Mouse (Mus musculus) A20 (cell line): ENCODE measurements around the gene E330009J07Rik.
A peak's percentile ranks its signal among the peaks of the same experiment; 100 is the strongest.

Experiments
- DNase-seq: peaks from one replicate; pipeline ENCODE4 v3.0.0-alpha.2; 2011; ENCODE audit warnings: low read depth, low spot score

The E330009J07Rik gene

GRCm38 (mm10) chr6:40436047-40436483, at the start of gene E330009J07Rik:
Gene E330009J07Rik, minus strand, starts transcription at chr6:40436135.
- peak; percentile 84 for DNase-seq

DNA sequence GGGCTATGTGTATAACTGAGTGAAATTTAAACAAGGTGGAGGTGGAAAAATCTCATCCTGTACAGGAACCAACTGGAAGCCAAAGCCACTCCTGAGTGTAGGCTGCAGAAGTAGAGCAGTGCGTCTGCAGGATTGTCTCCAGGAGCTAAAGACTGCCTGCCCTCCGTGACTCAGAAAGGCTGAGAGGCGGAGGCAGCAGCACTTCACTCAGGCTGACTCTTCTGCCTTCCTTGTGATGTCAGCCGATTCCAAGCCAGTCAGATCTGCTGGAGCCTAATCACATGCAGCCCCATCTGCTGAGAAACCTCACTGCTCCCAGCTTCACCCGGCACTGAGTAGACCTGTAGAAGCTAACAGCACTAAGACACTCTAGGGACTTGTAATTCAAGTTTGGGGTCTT, 46.4 kb upstream of the E330009J07Rik start:
- no peak for DNase-seq

DNA sequence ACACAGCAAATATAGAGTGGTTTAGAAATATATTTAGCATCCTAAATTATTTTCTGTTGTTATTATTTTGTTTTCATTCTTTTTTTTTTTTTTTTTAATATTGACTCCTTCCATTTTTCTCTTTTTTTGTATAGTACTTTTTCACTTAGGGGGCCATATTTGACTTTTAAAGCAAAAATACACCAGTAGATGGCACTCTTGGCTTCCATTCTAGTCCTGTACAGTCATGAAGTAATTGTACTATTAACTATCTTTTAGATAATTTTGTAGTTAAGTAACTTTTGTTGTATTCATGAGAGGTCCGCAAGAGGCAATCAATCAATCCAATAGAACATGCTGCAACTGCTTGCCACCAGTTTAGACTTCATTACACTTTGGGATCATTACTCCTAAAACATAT, 43.8 kb upstream of the E330009J07Rik start:
- DNase-seq, result peak; percentile 44

DNA sequence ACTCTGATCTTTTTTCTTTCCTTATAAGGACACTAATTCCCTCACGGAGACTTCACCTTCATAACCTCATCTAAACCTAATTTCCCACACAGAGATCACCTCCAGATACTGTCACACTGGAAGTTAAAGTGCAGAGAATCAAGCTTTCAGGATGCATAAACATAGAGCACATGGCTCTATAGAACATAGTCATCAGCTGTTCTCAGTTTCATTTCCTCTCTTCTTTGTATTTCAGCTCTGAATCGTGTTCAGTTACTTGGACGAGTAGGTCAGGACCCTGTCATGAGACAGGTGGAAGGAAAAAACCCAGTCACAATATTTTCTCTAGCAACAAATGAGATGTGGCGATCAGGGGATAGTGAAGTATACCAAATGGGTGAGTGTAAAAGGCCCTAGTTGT, 40.2 kb upstream of the E330009J07Rik start:
- peak; percentile 67 for DNase-seq

GRCm38 (mm10) chr6:40471720-40472010, 35.7 kb upstream of the E330009J07Rik start:
- DNase-seq, result no peak

DNA sequence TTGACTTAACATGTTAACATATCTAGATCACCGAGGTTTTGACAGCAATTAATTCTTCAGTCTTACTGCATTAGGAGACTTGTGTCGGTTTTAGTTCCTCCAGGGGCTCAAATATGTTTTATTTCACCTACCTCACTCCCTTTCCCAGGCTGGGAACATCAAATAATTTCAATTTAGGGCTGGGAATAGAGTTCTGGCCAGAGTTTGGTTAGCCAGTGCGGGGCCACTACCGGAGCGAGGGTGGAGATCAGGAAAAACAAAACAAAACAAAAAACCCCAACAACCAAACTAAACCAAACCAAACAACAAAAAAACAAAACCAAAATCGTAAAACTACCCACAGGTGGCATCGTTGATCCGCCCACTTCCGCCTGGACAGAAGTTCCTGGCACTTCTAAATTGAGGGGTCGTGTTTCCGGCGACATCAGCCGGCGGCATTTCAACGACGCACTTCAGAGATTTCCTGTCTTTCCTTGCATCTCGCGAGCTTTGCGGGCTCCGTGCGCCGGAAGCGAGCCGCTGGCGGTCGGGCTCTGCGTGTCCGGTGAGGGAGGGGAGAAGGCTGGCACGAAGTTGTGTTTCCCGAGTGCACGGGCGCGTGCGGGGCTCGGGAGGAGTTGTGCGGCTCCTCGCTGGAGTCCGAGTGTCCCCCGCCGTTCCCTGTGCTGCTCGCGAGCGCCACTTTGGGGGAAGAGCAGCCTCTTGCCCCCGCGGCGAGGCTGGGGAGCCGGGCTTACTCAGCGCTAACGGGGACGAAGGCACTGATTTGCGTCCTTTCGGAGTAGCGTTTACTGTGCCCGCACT, 35.2 kb upstream of the E330009J07Rik start, which contains the start of gene Ssbp1:
TSS of gene Ssbp1 (plus strand) at position 437 of the 804 bp plus-strand sequence.
- DNase-seq, result peak; percentile 97

- DNase-seq, result peak; percentile 23
Observed at GRCm38 (mm10) chr6:40465710-40466109, 29.8 kb upstream of the E330009J07Rik start.

GRCm38 (mm10) chr6:40454436-40455041, 18.6 kb upstream of the E330009J07Rik start:
- DNase-seq, result peak; percentile 65

- DNase-seq, result no peak
Observed at GRCm38 (mm10) chr6:40448626-40449025, 12.7 kb upstream of the E330009J07Rik start.

- no peak for DNase-seq
Observed at GRCm38 (mm10) chr6:40443281-40443928, 7.5 kb upstream of the E330009J07Rik start.

DNA sequence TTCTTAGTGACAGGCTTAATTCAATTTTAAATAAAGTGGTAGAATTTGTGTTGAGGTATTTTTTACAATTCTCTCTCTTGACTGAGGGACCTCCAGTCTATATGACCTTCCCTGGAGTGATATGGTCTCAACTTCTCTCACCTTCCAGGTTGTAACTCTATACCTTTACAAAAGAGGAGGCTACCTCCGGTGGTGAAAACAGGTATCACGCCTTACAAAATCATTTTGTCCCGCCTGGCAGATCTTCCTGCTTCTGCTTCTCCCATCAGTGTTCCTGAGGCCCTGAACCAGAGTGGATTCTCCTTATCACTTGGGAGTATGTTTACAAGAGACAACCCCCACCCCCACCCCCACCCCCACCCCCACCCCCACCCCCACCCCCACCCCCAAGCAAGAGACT, 5.8 kb upstream of the E330009J07Rik start:
- no peak for DNase-seq

GRCm38 (mm10) chr6:40441276-40441675, 5.3 kb upstream of the E330009J07Rik start:
- DNase-seq, result no peak

GRCm38 (mm10) chr6:40439731-40440130, 3.8 kb upstream of the E330009J07Rik start:
- DNase-seq, result no peak

DNA sequence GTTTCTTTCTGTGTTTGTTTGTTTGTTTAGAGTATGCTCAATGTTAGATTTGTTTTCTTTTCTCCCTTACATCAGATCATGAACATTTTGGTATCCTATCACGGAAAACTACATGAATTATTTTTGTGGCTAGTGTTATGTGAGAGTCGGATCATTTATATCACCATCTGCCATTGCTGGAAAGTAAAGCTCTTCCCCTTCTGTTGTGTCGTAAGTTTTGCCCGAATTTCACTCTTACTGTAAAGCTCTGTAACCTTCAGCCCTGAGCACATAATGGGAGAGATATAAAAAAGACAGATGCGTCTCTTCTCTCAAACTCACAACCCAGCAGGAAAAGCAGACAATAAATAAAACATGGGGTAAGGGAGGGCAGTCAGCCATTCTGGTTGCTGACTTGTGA, 3.0 kb upstream of the E330009J07Rik start, which contains the start of gene Wee2:
TSS of gene Wee2 (plus strand) at position 153 of the 400 bp plus-strand sequence.
- DNase-seq, result no peak

DNA sequence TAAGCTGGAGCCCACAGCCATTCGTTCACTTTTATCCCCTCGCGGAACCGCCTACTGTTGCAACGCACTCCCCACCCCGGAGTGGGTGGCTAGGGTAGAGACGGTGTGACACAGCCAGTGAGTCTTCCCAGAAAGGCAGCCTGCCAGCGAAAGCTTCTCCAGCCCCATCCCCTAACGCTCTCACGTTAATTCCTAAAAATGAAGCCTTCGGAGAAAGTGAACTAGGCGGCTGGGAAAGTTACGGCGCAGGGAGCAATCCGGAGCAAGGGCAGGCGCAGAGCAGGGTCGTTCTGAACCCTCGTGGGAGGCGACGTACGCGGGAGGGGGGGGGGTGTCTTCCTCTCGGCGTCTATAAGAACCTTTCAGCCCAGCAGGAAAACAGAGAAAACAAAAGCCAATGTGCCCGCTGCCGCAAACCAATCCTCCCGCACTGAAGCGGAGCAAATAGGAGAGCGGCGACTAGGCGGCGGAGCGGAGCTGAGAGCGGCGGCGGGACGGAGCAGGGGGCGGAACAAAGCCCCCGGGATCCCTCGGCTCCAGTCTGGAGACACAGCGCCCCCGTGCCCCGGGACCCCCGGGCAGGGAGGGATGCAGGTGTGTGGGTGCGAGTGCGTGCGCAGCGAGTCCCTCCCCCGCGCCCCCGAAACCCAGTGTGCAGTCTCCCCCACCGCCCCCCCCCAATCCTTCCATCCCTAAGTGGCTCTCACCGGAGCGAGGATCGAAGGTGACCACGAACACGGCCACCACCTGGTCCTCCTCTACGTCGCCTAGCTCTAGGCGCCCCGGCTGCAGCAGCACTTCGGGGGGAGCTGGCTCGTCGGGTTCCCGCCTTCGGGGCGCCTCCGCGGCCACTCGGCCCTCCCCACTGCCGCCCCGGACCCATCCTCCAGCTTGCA, 536 bp downstream of the E330009J07Rik start:
- DNase-seq, result peak; percentile 51

DNA sequence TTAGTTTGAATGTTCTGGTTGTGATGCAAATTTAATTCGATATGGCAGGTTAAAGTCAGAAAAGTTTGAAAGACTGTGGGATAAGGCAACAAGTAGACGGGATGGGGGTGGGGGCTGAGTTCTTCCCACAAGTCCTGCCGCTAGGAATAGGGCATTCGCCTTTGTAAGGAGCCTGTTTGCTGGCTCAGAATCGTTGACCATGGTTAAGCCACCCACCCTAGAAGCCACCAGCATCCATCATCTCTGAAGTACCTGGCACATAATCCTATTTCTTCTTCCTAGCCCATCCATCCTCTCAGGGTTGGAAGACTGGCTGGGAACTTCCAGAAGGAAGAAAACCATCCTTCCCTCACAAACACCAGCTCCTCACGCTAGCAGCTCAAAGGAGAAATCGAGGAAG, 1.2 kb downstream of the E330009J07Rik start:
- no peak for DNase-seq

DNA sequence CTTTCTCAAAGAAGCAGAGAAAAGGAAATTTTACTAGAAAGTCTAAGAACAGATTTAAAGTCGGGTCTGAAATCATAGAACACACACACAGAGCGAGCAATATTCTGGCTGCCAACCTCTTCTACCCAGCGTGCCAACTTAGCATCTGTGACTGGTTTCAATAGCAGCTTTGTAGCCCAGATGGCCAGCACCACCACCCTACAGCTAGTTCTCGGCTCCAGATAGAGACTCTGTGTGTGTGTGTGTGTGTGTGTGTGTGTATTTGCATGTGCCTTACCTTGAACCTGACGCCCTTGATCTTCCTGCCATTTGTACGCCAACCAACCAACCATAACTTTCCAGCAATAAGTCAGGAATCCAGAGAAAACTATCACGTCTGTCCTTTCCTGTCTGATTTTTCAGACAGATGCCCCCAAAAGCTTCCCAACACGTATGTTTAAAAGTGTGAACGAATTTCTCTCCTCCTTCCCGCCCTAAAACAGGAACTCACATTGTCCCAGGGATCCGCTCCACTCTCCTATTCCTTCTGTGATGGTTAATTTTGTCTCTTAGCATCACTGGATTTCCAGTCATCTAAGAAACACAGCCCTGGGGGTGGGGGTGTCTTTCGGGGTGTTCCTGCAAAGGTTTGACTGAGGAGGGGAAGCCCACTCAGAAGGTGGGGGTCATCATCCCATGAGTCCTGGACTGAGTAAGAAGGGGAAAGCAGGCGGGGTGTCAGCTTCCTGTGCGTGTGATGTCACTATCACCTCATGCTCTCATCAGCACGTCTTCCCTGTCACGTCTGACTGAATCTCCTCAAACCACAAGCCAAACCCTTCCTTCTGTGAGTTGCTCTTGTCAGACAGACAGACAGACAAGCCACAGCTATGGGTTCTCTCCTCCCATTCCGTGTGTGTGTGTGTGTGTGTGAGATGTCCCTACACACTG, 3.3 kb downstream of the E330009J07Rik start:
- peak; percentile 54 for DNase-seq

DNA sequence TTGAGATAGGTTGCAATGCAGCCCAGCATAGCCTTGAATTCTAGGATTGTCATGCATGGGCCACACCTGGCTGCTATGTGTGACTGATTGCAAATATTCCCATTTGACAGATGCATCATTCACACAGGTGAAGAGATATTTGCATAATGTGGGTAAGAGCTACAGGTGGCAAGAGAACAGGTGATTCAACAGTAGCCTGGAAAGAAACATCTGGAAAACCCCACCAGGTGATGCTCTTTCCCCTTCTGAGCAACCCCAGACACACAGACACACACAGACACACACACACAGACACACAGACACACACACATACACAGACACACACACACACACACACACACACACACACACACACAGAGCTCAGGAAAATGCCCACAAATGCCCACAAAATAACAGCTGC, 4.1 kb downstream of the E330009J07Rik start:
- DNase-seq, result peak; percentile 43

DNA sequence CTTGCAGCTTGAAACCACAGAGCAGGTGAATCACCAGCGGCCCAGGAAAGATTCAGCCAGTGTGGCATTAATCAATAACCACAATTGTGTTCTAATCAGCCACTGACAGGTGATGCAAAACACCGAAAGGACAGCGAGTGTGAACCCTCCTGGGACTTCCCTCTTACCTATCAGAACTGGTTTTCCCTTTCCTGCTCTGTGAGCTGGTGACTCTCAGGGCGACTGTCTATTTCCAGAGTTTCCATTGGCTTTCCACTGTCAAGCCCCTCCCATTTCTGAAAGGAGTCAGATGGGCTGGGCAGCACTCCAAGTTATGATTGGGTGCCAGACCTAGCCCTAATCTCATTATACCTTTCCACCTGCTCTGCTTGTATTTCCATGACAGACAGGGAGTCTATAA, 4.6 kb downstream of the E330009J07Rik start:
- DNase-seq, result peak; percentile 28

- no peak for DNase-seq
Observed at GRCm38 (mm10) chr6:40430878-40431277, 5.1 kb downstream of the E330009J07Rik start.
